Mouse (Mus musculus) G1E (cell line): ENCODE measurements at regions not wholly inside any gene's neighbourhood (a gene's known extent, or its start where the extent isn't known, plus 50 kb on each side); places are given as distances from the start of the nearest gene placed in this dataset.

Source experiments
- CTCF ChIP-seq: IDR thresholded peaks from 2 replicates; pipeline ENCODE4 v1.5.1; 2012; ENCODE audit warnings: low read depth, low read length, inconsistent platforms, mixed read lengths
- GATA2 ChIP-seq: IDR thresholded peaks from 2 replicates; pipeline ENCODE4 v1.6.1; 2012; ENCODE audit warnings: low read depth, low read length, inconsistent platforms, borderline replicate concordance

DNA sequence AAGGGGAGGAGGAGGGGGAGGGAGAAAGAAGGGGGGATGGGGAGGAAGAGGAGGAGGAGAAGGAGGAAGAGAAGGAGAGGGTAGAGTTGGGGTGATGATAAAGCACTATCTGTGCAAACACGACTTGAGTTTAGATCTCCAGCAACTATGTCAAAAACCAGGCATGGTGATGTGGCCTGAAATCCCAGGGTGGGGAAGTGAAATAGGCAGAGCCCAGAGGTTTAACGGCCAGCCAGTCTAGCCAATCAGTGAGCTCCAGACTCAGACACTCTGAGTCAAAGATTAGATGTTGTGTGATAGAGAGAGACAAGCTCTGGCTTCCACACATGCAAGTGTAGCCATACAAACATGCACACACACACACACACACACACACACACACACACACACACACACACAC lies 167.1 kb upstream of the A530016L24Rik start:
- TF ChIP-seq CTCF (no peak), GATA2 (no peak)
